Mouse (Mus musculus) neural tube, embryonic 10.5 days (tissue): ENCODE measurements around the gene Prim1.
"Not testable (repeated sequence)": the region's sequence is repeated elsewhere in the genome, so short reads cannot be mapped to it uniquely, and the experiment has no call there.

Source experiments
- DNase-seq: peaks from one replicate; pipeline ENCODE4 v3.0.0-alpha.2; 2017; ENCODE audit warnings: low spot score; ENCODE audit errors: extremely low spot score

The Prim1 gene

DNA sequence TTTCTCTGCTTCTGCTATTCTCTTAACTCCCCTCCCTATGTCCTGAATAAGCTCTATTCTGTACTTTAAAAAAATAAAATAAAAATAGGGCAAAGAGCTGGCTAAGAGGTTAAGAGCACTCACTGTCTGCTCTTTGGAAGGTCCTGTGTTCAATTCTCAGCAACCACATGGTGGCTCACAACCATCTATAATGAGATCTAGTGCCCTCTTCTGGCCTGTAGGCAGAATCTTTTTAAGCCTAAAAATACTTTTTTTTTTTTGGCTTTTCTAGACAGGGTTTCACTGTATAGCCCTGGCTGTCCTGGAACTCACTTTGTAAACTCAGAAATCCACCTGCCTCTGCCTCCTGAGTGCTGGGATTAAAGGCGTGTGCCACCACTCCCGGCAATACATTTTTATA, 55.5 kb downstream of the Prim1 start:
- not testable (repeated sequence) for DNase-seq

DNA sequence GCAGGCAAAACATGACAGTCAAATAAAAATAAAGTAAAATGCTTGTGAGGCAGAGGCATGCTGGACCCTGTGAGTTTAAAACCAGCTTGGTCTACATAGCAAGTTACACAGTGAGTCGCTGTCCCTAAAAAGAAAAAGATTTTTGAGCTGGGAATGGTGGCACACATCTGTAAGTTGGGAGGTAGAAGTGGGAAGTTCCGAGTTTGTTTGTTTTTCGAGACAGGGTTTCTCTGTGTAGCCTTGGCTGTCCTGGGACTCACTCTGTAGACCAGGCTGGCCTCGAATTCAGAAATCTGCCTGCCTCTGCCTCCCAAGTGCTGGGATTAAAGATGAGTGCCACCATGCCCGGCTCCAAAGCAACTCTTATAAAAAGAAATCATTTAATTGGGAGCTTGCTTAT, 63.3 kb downstream of the Prim1 start:
- DNase-seq: not testable (repeated sequence)
